Mouse (Mus musculus): Measurements from ENCODE around the gene Garnl3. TPM values are rescaled to one million over a fixed set of nuclear protein-coding genes. Genes with fewer than 3 reads are reported as not detected.

Gene Garnl3
- total RNA-seq, 2 experiments from 2014 or later, result 0.20 to 5.7 TPM

DNA sequence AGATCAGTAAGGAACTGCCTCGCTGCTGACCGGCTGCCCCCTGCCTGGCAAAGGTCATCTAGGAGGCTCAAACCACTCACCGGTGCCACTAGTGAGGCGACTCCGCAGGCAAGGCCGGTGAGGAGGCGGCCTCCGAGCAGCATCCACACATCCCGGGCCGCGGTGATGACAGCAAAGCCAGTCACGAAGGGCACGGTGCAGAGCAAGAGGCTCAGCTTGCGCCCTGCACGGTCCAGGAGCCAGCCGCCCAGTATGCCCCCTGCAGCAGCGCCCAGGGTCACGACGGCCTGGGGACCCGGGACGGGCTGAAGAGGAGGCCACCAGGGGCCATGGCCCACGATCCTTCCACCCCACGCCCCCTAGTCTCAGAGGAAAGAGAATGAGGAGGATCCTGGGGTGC lies 150.2 kb downstream of the Garnl3 start:
- peak; percentile 28; the same call in 1 of the 2 replicates for ATAC-seq (ENCODE audit: poor library complexity, severe bottlenecking)

DNA sequence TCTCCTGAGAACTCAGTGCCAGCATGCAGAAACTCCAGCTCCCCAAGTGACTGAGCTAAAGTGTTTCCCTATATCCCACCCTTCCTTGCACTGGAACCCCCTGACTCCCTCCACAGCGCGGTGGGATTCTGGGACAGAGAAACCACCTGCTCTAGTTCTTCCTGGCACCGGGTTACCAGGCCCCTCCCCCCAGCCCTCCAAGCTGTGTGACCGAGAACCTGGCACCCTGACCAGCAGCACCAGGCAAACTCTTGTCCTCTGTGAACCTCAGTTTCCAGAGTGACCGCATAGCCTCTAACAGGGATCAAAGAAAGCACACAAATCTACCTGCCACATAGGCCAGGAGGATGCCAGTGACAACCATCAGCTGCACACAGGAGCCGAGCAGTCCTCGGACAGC lies 151.8 kb downstream of the Garnl3 start:
- no peak for ATAC-seq (ENCODE audit: poor library complexity, severe bottlenecking)

DNA sequence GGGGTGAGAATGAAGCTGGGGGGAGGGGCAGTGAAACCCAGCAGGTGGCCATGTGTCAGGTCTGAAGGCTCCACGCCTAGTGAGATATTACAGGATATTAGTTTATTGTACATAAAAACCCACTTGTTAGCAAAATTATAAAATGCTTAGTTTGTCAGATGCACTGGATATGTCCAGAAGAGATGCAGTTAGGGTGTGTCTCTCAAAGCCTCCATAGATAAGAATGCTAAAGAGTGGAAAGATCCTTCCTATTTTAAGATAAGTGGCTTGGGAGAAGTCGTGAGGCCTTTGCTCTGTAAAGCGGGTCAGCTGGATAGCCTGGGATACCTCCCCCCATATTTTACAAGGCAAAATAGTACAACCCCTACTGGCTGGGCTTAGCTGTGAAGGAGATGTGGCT lies 152.8 kb downstream of the Garnl3 start:
- no peak for ATAC-seq (ENCODE audit: poor library complexity, severe bottlenecking)

DNA sequence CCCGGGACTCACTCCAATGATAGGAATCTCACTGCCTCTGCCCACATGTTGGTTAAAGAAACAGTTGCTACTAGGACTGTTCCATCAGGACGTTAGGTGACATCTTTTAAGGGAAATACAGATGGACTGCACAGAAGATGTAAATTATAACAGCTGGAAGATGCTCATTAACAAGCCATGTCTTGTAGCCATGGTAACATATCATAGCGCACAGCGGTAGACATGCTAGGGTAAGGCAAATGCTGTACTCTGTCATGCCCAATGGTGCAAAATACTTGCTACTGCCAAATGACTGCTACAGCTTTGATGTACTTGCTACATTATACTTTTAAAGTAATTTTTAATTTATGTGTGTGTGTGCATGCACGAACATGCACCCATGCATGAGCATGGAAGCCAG lies 154.3 kb downstream of the Garnl3 start:
- ATAC-seq (ENCODE audit: poor library complexity, severe bottlenecking), result no peak

DNA sequence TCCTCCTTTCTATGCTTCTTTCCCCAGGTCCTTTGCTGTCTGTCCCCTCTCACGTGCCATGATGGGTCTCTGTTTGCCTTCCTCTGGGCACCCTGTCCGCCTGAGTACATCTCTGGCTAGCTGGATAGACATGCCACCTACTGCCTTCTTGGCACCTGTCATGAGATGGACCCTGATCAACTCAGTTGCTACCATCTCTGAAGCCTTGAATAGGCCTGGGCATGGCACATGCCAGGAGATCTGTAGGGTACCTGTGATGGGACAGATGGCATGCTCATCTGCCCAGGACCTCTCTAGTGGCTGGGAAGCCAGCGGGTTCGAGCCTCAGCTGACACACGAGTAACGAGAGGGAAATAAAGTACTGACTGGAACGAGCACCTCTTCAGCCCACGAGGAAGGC lies 157.2 kb downstream of the Garnl3 start:
- ATAC-seq (ENCODE audit: poor library complexity, severe bottlenecking), result no peak

DNA sequence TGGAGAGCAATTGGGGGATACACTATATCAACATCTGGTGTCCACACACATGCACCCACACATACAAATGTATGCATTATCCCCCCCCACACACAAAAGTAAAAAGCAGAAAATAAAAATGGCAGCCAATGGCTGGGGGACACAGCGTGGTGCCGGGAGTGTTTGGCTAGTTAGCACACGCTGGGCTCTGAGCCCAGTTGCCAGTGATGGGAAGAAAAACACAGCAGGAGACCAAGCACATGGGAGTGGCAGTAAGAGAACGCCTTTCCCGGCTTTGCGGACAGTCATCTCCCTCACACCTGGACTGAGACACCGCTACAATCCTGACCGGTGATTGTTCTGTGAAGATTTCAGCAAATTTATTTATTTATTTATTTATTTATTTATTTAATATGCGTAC lies 160.2 kb downstream of the Garnl3 start:
- ATAC-seq (ENCODE audit: poor library complexity, severe bottlenecking), result no peak

DNA sequence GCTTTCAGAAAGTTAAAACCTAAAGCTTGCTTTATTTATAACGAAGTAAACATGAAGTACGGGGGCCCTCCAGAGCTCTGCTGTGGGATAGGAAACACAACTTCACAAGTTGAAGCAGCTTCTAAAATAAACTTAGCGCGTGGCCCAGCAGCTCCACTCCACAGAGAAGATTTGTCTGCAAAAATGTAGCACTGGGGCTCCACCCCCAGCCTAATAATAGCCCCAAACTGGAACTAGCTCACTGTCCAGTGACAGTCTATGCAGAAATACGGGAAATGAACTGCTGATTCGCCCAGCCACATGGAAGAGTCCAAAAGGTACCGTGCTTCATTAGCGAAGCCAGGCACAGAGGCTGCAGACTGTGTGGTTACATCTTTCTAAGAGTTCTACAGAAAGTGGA lies 162.1 kb downstream of the Garnl3 start:
- ATAC-seq (ENCODE audit: poor library complexity, severe bottlenecking), result no peak

DNA sequence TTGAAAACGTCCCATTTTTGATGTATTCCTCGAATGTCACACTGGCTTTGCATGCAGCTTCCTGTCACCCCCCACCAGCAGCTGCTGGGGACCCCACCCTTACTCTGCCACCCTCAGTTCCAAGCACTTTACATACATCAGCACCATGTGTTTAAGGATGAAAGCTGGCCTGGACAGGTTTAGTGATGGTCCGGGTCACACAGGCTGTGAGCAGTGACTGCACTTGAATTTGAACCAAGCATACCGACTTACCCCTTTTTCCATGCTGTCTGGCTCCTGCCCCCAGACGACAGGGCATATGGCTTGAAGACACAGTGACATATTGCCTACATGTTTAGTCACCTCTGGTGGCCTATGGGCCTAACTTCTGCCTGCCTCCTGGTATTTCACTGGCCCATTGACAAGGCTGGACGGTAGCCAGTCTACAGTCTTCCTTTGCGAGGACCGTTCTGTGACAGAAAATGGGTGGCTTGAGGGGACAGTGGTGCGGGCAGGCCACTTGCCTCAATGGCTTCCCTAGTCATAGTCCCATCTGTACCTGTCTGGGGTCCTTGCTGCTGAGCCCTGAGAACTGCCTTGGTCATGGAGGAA lies 163.3 kb downstream of the Garnl3 start:
- ATAC-seq (ENCODE audit: poor library complexity, severe bottlenecking), result no peak

DNA sequence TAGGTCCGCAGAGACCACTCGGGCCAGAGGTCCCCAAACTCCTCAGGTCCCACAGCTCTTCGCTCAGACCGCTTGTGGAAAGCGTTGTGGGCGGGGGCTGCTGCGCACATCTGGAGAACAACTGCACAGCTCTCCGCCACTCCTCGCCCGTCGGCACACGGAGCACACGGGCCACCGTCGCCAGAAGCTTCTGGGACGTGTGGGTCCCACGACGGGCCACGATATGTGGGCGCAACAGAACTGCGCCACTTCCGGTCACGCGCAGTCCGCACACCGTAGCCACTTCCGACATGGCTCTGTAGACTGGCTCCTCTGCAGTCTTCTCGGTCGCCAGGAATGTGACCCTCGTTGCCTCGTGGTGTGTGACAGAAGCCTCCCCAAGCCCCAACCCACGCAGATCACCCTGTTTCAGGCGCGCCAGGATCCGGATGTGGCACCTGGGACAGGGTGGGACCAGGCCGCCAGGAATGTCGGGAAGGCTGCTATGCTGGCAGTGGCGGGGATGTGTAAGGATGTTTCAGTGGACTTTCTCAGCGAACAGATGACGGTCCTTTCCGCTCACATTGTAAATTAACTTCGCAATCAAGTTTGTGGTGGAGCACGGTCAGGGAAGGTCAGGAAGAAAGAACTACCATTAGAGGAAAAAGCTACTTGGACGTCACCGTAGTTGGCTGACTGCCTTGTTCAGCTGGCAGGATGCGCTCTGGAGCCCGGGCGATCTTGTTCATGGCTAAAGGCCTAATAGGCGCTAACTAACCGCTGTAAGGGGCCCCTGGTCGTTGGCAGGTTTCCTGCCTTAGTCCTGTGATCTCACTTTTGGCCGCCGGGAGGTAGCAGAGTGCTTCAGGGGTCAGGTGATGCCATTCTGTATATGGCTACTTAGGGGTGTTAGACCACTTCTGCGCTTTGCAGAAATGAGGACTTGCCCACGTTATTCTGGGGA lies 164.5 kb downstream of the Garnl3 start:
- peak; percentile 92 for ATAC-seq (ENCODE audit: poor library complexity, severe bottlenecking)

DNA sequence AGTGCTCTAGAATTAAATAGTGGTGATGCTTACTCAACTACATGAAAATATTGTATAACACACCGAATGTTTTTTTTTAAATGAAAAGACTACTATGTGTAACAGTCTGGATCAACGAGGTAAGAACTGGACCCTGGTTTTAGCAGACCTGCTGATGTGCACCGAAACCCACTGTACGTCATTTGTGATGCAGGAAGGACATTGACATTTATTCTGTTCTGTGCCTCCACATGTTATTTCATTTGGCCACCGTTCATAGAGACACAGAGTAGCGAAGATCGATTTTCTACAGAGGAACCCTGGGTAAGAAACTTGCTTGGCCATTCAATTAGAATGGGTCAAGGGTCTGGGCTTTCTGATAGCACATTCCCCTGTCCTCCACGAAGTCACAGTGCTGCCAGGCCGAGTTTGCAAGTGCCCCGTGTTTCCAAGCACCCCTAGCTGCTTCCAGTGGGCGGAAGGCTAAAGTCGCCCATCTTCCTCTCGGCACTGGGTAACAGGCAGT lies 165.2 kb downstream of the Garnl3 start:
- no peak; the same call in 1 of the 2 replicates for ATAC-seq (ENCODE audit: poor library complexity, severe bottlenecking)

DNA sequence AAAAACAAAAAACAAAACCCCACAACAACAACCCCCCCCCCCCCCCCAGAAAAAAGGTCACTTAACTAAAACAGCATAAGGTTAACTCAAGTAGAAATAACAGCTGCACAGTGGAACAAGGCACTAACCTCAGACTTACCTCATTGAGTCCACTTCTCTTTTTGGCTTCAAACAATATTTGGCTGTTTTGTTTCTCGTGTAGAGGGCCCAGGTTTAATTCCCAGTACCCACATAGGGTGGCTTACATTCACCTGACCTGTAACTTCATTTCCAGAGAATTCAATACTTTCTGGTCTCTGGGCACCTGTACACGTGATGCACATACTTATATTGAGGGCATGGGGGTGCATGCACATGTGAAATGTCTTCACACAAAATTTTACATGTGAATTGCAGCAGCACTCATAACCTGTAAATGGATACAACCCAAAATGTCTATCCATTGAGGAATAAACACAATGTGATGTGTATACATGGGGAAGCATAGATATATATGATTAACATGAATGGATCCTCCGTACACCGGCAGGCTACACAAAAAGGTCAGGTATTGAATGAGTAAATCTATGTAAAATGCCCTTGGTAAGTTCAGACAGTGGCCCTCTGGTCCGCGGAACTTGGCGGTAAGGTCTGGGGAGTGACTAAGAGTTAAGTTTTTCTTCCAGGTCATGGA lies 165.8 kb downstream of the Garnl3 start:
- no peak for ATAC-seq (ENCODE audit: poor library complexity, severe bottlenecking)

DNA sequence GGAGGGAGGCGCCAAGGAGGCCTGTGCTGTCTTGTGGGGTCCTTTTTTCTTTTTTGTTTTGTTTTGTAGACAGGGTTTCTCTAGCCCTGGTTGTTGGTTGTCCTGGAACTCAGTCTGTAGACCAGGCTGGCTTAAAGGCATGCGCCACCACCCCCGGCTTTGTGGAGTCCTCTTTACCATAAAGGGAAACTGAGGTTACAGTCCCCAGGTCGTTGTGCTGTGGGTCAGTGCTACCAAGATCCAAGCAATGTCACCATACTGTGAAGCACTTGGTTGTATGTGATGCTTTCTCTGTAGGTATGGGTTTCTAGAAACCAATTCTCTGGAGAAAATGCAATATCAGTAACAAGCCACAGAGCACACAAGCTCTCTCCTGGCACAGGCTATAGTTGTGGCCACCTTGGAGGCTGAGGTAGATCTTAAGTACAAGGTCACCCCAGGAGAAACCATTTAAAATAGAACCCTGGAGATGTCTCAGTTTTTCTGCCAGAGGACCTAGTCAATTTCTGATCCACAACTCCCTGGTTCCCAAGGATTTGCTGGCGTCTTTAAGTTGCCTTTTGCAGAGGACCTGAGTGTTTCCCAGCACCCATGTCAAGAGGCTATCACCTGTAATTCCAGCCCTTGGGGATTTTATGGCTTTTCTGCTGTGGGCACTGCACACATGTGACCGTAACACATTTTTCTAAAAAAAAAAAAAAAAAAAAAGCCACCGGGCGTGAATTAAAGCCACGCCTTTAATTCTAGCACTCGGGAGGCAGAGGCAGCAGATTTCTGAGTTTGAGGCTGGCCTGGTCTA lies 166.6 kb downstream of the Garnl3 start:
- no peak for ATAC-seq (ENCODE audit: poor library complexity, severe bottlenecking)

DNA sequence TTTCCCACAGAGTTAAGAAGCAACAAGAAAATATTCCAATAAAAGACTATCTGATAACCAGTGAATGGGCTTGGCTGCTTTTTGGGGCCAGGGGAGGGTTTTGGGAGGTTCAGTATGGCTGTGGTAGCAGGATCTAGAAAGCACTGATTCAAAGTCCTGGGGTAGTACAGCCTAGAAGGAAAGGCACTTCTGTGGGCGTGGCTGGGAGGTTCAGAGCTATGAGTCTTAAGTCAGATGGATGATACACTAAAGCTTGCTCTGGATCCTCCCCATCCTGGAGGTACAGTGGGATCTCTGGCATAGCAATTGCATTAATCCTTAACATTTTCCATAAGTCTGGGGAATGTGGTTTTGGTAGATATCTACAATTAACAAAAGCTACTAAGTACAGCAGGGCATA lies 167.5 kb downstream of the Garnl3 start:
- ATAC-seq (ENCODE audit: poor library complexity, severe bottlenecking), result no peak

DNA sequence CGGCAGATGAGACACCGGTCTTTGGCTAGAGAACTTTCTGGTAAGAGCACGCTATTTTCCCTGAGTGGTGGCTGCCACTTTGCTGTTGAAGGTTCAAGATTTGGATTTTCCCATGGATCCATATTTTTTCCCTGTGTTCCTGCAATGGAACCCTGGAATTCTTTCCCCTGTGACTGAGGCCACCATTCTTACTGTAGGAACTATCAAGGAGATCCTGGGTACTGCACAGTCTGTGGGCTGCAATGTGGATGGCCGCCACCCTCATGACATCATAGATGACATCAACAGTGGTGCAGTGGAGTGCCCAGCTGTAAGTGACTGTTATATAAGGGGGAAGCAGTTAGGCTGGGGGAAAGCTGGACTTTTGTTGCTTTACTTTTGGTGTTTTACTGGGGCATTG lies 167.9 kb downstream of the Garnl3 start:
- ATAC-seq (ENCODE audit: poor library complexity, severe bottlenecking), result no peak

DNA sequence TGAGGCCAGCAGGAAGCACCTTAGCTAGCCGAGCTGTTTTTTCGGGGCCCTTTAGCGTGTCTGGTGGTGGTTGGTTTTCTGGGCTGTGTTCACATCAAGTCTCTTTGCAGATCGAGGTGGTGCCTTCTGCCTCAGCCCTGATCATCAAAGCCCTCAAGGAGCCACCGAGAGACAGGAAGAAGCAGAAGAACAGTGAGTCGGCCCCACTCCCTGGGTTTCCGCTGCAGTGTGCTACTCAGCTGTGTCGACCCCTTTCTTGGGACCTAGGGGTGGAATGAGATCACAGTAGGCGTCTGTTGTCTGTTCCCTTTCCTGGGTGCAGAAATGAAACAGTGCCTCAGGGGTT lies 168.6 kb downstream of the Garnl3 start:
- ATAC-seq (ENCODE audit: poor library complexity, severe bottlenecking), result no peak

DNA sequence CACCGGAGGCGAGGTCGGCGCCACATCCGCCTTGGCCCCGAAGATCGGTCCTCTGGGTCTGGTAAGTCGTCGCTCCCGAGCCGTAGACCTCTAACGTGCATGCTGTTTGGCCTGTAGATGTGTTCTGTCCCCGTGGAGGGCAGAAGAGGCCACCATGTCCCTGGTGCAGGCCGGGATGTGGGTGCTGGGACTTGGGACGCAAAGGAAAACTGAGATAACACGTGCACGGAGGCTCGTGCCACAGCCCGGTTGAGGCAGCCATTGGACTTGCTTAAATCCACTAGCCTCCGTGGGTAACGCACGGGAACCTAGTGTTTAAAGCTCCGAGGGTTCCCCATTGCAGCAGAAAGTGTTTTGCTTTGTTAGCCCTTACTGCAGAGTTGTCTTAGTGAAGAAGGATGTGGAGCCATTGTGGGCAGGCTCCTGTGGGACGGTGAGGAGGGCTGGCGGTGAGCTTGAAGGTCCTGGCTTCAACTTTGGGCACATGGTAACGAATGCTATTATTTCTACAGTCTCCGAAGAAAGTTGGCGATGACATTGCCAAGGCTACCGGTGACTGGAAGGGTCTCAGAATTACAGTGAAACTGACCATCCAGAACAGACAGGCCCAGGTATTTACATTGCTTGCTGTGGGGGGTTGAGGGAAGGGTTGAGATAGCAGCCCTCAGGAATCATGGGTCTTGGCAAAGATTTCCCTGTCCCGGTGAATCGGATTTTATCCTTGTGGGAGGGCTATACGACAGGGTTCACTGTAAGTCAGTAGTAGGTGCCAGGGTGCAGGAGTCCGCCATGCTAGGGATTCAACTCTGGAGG lies 169.2 kb downstream of the Garnl3 start:
- no peak for ATAC-seq (ENCODE audit: poor library complexity, severe bottlenecking)

DNA sequence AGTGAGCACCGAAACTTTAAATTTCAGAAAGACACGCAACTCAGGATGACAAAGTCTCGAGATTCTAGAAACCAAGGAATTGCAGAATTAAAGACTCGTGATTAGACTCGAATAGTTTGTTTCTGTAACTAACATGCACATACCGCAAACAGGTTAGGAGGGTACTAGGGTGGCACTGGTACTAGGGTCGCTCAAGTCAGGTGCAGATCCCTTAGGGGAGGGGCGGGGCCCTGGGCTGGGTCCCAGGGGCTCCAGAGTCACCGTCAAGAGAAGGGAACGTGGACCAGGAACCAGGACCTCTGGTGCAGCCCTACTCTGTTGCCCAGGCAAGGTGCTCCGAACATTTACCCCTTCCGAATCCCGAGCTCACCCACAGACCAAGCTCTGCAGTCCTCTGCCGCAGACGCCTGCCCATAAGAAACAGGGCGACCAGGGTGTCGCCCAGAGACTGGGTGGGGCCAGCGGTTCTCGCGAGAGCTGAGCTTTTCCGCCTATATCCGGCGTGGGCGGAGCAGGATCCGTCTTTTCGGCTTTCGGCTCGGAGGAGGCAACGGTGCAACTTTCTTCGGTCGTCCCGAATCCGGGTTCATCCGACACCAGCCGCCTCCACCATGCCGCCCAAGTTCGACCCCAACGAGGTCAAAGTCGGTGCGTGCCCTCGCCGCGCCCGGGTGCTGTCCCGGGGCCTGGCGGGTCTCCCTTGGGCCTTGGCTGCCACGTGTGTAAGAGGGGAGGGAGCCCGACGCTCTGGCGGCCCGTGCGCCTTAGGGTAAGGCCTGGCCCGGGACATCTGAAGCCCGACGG lies 170.1 kb downstream of the Garnl3 start, which contains the start of the genes Rpl12 and Lrsam1:
Gene Rpl12, plus strand, starts transcription at position 368 of the 804 bp plus-strand sequence.
Gene Lrsam1, minus strand, starts transcription at position 423 of the 804 bp plus-strand sequence.
- ATAC-seq (ENCODE audit: poor library complexity, severe bottlenecking), result peak; percentile 90

DNA sequence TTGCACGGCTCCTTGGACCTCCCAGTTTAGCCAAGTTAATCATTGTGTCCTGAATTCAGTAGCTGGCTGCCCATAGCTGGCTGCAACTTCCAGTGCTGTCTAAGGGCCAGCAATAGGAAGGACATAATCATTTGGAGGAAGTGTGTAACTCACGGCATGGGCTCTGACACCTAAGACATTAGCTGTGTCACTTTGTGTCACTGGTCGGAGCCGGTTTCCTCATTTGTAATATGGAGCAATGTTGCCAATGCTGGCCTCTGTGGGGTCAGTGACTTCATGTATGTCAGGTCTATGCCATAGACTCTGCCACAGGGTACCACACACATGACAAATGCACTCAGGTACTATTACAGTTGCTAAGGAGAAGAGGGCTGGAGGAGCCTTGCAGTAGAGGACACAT lies 171.2 kb downstream of the Garnl3 start:
- ATAC-seq (ENCODE audit: poor library complexity, severe bottlenecking), result peak; percentile 74

DNA sequence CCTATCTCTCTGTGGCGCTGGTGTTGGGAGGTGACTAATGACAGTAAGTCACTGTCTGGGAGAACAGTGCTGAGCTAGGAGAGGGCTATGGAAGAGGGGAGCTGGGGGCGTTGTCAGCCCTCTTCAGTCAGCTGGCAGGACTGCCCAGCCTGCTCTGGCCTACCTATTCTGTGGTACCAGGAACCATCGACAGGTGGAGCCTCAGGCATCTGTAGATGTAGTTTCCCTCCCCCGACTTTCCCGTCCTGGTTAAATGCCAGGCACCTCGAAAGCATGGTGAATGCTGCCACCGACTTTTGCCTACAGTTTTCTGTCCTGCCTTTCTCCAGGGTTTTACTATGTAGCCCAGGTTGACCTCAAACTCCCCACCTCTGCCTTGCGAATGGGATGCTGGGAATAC lies 174.1 kb downstream of the Garnl3 start:
- ATAC-seq (ENCODE audit: poor library complexity, severe bottlenecking), result no peak
